Mouse (Mus musculus) lung, postnatal 36 days (tissue): ENCODE measurements around the gene Fam169a.

Experiments
- DNase-seq: peaks from one replicate; pipeline ENCODE4 v3.0.0; 2022; ENCODE audit warnings: mixed read lengths

Fam169a gene

GRCm38 (mm10) chr13:97066649-97067550 lies at the start of gene Fam169a:
TSS of gene Fam169a (plus strand) at chr13:97067286.
- DNase-seq, result no peak

GRCm38 (mm10) chr13:97017711-97018110 lies 49.4 kb upstream of the Fam169a start:
- no peak for DNase-seq

- no peak for DNase-seq
These were observed 47.0 kb upstream of the Fam169a start for GRCm38 (mm10) chr13:97020122-97020521.

- no peak for DNase-seq
These were observed 45.2 kb upstream of the Fam169a start for GRCm38 (mm10) chr13:97021906-97022305.

GRCm38 (mm10) chr13:97030075-97030474 lies 37.0 kb upstream of the Fam169a start:
- no peak for DNase-seq

GRCm38 (mm10) chr13:97034262-97034661 lies 32.8 kb upstream of the Fam169a start, which contains the start of gene 1700029F12Rik:
TSS of gene 1700029F12Rik (minus strand) at chr13:97034362.
- no peak for DNase-seq

- DNase-seq, result no peak
These were observed 15.9 kb upstream of the Fam169a start for GRCm38 (mm10) chr13:97051158-97051557.

- DNase-seq, result peak; percentile 57
These were observed 14.4 kb upstream of the Fam169a start for GRCm38 (mm10) chr13:97052667-97053066.

GRCm38 (mm10) chr13:97053844-97054243 lies 13.2 kb upstream of the Fam169a start:
- DNase-seq, result peak; percentile 44

GRCm38 (mm10) chr13:97057817-97058216 lies 9.3 kb upstream of the Fam169a start:
- DNase-seq, result no peak

- DNase-seq, result no peak
These were observed 7.3 kb upstream of the Fam169a start for GRCm38 (mm10) chr13:97059746-97060145.

- no peak for DNase-seq
These were observed 6.8 kb upstream of the Fam169a start for GRCm38 (mm10) chr13:97060331-97060730.

- no peak for DNase-seq
These were observed 4.9 kb upstream of the Fam169a start for GRCm38 (mm10) chr13:97062151-97062550.

GRCm38 (mm10) chr13:97063431-97063830 lies 3.7 kb upstream of the Fam169a start:
- DNase-seq, result no peak

GRCm38 (mm10) chr13:97064413-97064812 lies 2.7 kb upstream of the Fam169a start:
- no peak for DNase-seq

GRCm38 (mm10) chr13:97064844-97065621 lies 2.1 kb upstream of the Fam169a start:
- DNase-seq, result peak; percentile 11

GRCm38 (mm10) chr13:97067691-97068090 lies 605 bp downstream of the Fam169a start:
- DNase-seq, result no peak

GRCm38 (mm10) chr13:97068151-97068550 lies 1.1 kb downstream of the Fam169a start:
- no peak for DNase-seq

- DNase-seq, result no peak
These were observed 4.0 kb downstream of the Fam169a start for GRCm38 (mm10) chr13:97070931-97071625.

- no peak for DNase-seq
These were observed 4.6 kb downstream of the Fam169a start for GRCm38 (mm10) chr13:97071626-97072241.

GRCm38 (mm10) chr13:97073497-97073896 lies 6.4 kb downstream of the Fam169a start:
- no peak for DNase-seq

GRCm38 (mm10) chr13:97077556-97077955 lies 10.5 kb downstream of the Fam169a start:
- DNase-seq, result no peak

- no peak for DNase-seq
These were observed 13.1 kb downstream of the Fam169a start for GRCm38 (mm10) chr13:97080201-97080600.
